Mouse (Mus musculus) bone marrow macrophage, adult 2 months (primary cell): Measurements from ENCODE around the gene N4bp2l2.

Experiments
- CTCF ChIP-seq: IDR thresholded peaks from 2 replicates; pipeline ENCODE4 v1.5.1; 2012; ENCODE audit warnings: low read depth, mild to moderate bottlenecking, low read length, moderate library complexity
- POLR2A ChIP-seq: IDR thresholded peaks from 2 replicates; pipeline ENCODE4 v1.6.1; 2012; ENCODE audit warnings: mild to moderate bottlenecking, low read depth, low read length, borderline replicate concordance

GRCm38 (mm10) chr5:150672343-150672742 is 6.4 kb upstream of the N4bp2l2 start:
- TF ChIP-seq CTCF, result no peak
- TF ChIP-seq POLR2A, result no peak
